In the genomic region with DNA sequence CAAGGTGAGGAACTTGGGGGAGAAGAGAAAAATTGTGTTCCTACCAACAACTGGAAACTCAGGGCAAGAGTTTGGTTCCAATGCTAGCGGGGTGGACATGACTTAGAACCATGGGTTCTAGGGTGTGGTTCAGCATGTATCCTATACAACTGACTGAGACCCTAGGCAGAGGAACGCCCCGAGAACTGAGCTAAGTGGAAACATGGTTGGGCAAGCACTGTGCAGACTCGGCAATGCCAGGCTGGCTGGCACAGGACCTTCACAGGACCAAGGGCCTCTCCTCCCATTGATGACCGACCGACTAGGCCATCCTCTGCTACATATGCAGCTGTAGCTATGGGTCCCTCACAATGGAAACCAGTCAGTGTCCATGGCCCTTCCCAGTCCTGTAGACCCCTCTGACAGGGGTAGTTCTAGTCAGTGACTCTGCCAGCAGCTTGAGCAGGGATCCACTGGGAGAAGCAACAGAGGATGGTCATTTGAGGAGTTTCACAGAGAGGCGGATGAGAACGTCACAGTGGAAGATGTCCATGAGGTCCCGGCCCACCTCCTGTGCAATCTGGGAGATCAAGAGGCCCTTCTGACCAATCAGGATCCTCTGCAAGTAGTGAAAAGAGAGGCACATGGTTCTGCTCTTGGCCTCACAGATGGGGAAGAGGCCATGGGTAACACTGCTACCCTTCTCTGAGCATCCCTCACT, we compare ENCODE assay signal across 19 mouse cellular contexts. TPM values are rescaled to one million over a fixed set of nuclear protein-coding genes. Genes with fewer than 3 reads are reported as not detected.
DNase-seq lines count a peak whose midpoint lies in the region; ATAC-seq and TF ChIP-seq lines count a peak whose summit lies in the region.
"Had no signal": no experiment of that assay in that cellular context is flagged by ENCODE, and none has a peak within 500 bp of the region (broad histone marks: within the 10 kb centered on the region; RNA-seq: fewer than 3 reads in every experiment).

No protein-coding gene starts in this region.

- H3K9ac ChIP-seq in heart, embryonic 13.5 days: no peak overlapping the region
- no peak overlapping the region for H3K9ac ChIP-seq in heart, adult 2 months (ENCODE audit: low read depth, low read length)
- peak overlapping the region; percentile 93 for H3K9ac ChIP-seq in liver, embryonic 12.5 days
- H3K9ac ChIP-seq: hindbrain, embryonic 13.5 days; lung, embryonic 15.5 days; neural tube, embryonic 13.5 days had no signal

- TF ChIP-seq EP300 in heart, adult 2 months (IDR thresholded peaks at IDR 0.05; ENCODE audit: insufficient read depth, low read depth, low read length): no peak

- no peak for TF ChIP-seq POLR2A in heart, adult 2 months (IDR thresholded peaks at IDR 0.05; ENCODE audit: insufficient read depth, low read depth, low read length)

- 84% methylated on average over 9 of the region's 9 CpGs for WGBS in heart, embryonic 13.5 days
- WGBS in heart, adult 2 months: 93% methylated on average over 9 of the region's 9 CpGs
- 41% methylated on average over 9 of the region's 9 CpGs for WGBS in liver, embryonic 12.5 days (ENCODE audit: insufficient replicate concordance)

- H3K9me3 ChIP-seq in heart, embryonic 13.5 days: no peaks in the 10 kb centered on the region
- H3K9me3 ChIP-seq in liver, embryonic 12.5 days (replicated peaks): no peaks in the 10 kb centered on the region
- H3K9me3 ChIP-seq: hindbrain, embryonic 13.5 days; limb, embryonic 10.5 days; lung, embryonic 15.5 days; megakaryocyte, embryonic 14.5 days; neural tube, embryonic 13.5 days had no signal

- H3K27ac ChIP-seq in heart, embryonic 13.5 days (replicated peaks): no peak overlapping the region; the same call in 1 of the 2 replicates
- H3K27ac ChIP-seq in heart, adult 2 months: no peak overlapping the region
- H3K27ac ChIP-seq in liver, embryonic 12.5 days: peak overlapping the region; percentile 100
- H3K27ac ChIP-seq: hindbrain, embryonic 13.5 days; limb, embryonic 10.5 days; lung, embryonic 15.5 days; neural tube, embryonic 13.5 days had no signal

- peaks cover 20% of the 10 kb centered on the region for H3K4me1 ChIP-seq in heart, embryonic 13.5 days
- H3K4me1 ChIP-seq in heart, adult 2 months (ENCODE audit: control insufficient read depth, insufficient read depth, low read length): no peaks in the 10 kb centered on the region
- peaks cover 72% of the 10 kb centered on the region for H3K4me1 ChIP-seq in liver, embryonic 12.5 days
- H3K4me1 ChIP-seq: hindbrain, embryonic 13.5 days; limb, embryonic 10.5 days; lung, embryonic 15.5 days; neural tube, embryonic 13.5 days had no signal

- no peak for TF ChIP-seq CTCF in heart, adult 2 months (IDR thresholded peaks at IDR 0.05)

- no peaks in the 10 kb centered on the region for H3K27me3 ChIP-seq in heart, embryonic 13.5 days (replicated peaks)
- H3K27me3 ChIP-seq in heart, adult 2 months (ENCODE audit: control insufficient read depth, insufficient read depth, low read length): no peaks in the 10 kb centered on the region
- no peaks in the 10 kb centered on the region for H3K27me3 ChIP-seq in liver, embryonic 12.5 days (replicated peaks)
- H3K27me3 ChIP-seq: hindbrain, embryonic 13.5 days; lung, embryonic 15.5 days; megakaryocyte, embryonic 14.5 days; neural tube, embryonic 13.5 days had no signal

- H3K4me2 ChIP-seq in heart, embryonic 13.5 days: peak overlapping the region; percentile 50
- H3K4me2 ChIP-seq in liver, embryonic 12.5 days: peak overlapping the region; percentile 81
- H3K4me2 ChIP-seq: hindbrain, embryonic 13.5 days; lung, embryonic 15.5 days; neural tube, embryonic 13.5 days had no signal

- no peaks in the 10 kb centered on the region for H3K79me2 ChIP-seq in heart, adult 2 months (replicated peaks; ENCODE audit: control insufficient read depth, insufficient read depth, low read length)

- ATAC-seq in heart, embryonic 13.5 days (ENCODE audit: extremely low read depth, insufficient number of reproducible peaks, low FRiP score, low TSS enrichment): no peak
- peak; percentile 76 for ATAC-seq in liver, embryonic 12.5 days

- H3K36me3 ChIP-seq in heart, embryonic 13.5 days: peaks cover 69% of the 10 kb centered on the region
- no peaks in the 10 kb centered on the region for H3K36me3 ChIP-seq in heart, adult 2 months (ENCODE audit: control insufficient read depth, insufficient read depth, low read length)
- H3K36me3 ChIP-seq in liver, embryonic 12.5 days: peaks cover 71% of the 10 kb centered on the region

- no peak for DNase-seq in heart, adult 2 months
- peak; percentile 80 for DNase-seq in c-Kit-negative CD71-positive TER-119-positive erythroid progenitor cells, embryonic 14.5 days (ENCODE audit: low read depth, low spot score)
- peak; percentile 58 to 78 for DNase-seq in spleen, postnatal 10 days (ENCODE audit: low spot score in 2 of 2)
- DNase-seq in thymus, postnatal 14 days: no peak
- no peak for DNase-seq in layer of hippocampus, adult 9-11 months
- DNase-seq in left cerebral cortex, postnatal 4 days: no peak
- DNase-seq: adrenal gland, postnatal 10 days; cerebellum, postnatal 14 days; gastrocnemius, postnatal 10 days; kidney, adult 18-20 months; kidney, postnatal 4 days; thymus, adult 2 months had no signal

- H3K4me3 ChIP-seq in heart, embryonic 13.5 days: peak overlapping the region; percentile 24; the same call in 1 of the 2 replicates
- no peak overlapping the region for H3K4me3 ChIP-seq in heart, adult 2 months
- H3K4me3 ChIP-seq in liver, embryonic 12.5 days: peak overlapping the region; percentile 73
- H3K4me3 ChIP-seq: hindbrain, embryonic 13.5 days; lung, embryonic 15.5 days; neural tube, embryonic 13.5 days had no signal

- intact Hi-C loops in heart, adult 2 months (cut with DNase I): no loop called here
- intact Hi-C loops in left cerebral cortex, postnatal 4 days (cut with DNase I): no loop called here

RNA-seq across cellular contexts. Expression of a gene that starts 6.5 kb away (rescaled TPM):
- polyA plus RNA-seq in heart, embryonic 13.5 days (2015; fragmentation: Nextera tagmentation; extraction: Ambion mirVana): 23.6 and 24.3 TPM in 2 replicates
- total RNA-seq in heart, adult 2 months (2021): 10 to 100 TPM; 25.0 to 28.2 TPM
- 34.9 and 42.4 TPM in 2 replicates for polyA plus RNA-seq in heart, adult 2 months (2012; rRNA removed)
- polyA plus RNA-seq in liver, embryonic 12.5 days (2016; fragmentation: Nextera tagmentation; extraction: Ambion mirVana): 23.2 and 25.5 TPM in 2 replicates
- 10 to 100 TPM; 20.0 to 21.0 TPM for total RNA-seq in left cerebral cortex, postnatal 4 days (2021)

RNA-seq across cellular contexts. Expression of a gene that starts 20.7 kb away (rescaled TPM):
- polyA plus RNA-seq in heart, embryonic 13.5 days (2015; fragmentation: Nextera tagmentation; extraction: Ambion mirVana): 16.5 and 17.7 TPM in 2 replicates
- 10 to 100 TPM; 10.4 to 11.4 TPM for total RNA-seq in heart, adult 2 months (2021)
- 11.9 and 12.6 TPM in 2 replicates for polyA plus RNA-seq in heart, adult 2 months (2012; rRNA removed)
- 6.0 and 6.7 TPM in 2 replicates for polyA plus RNA-seq in liver, embryonic 12.5 days (2016; fragmentation: Nextera tagmentation; extraction: Ambion mirVana)
- total RNA-seq in left cerebral cortex, postnatal 4 days (2021): 10 to 100 TPM; 26.9 TPM

RNA-seq across cellular contexts. Expression of a gene that starts 36.0 kb away (rescaled TPM):
- 71.8 and 83.9 TPM in 2 replicates for polyA plus RNA-seq in heart, embryonic 13.5 days (2015; fragmentation: Nextera tagmentation; extraction: Ambion mirVana)
- total RNA-seq in heart, adult 2 months (2021): 10 to 100 TPM; 51.7 to 59.9 TPM
- polyA plus RNA-seq in heart, adult 2 months (2012; rRNA removed): 118 and 172 TPM in 2 replicates
- 31.7 and 32.0 TPM in 2 replicates for polyA plus RNA-seq in liver, embryonic 12.5 days (2016; fragmentation: Nextera tagmentation; extraction: Ambion mirVana)
- 100 to 1,000 TPM; 108 to 109 TPM for total RNA-seq in left cerebral cortex, postnatal 4 days (2021)

RNA-seq across cellular contexts. Expression of a gene that starts 41.6 kb away (rescaled TPM):
- 13.2 and 14.1 TPM in 2 replicates for polyA plus RNA-seq in heart, embryonic 13.5 days (2015; fragmentation: Nextera tagmentation; extraction: Ambion mirVana)
- total RNA-seq in heart, adult 2 months (2021): 1 to 10 TPM; 4.0 to 4.8 TPM
- 3.5 and 4.7 TPM in 2 replicates for polyA plus RNA-seq in heart, adult 2 months (2012; rRNA removed)
- 25.4 and 26.4 TPM in 2 replicates for polyA plus RNA-seq in liver, embryonic 12.5 days (2016; fragmentation: Nextera tagmentation; extraction: Ambion mirVana)
- total RNA-seq in left cerebral cortex, postnatal 4 days (2021): 10 to 100 TPM; 29.1 to 33.5 TPM

Comparison
In these comparisons a context has a peak if more than half of its experiments do, and no peak if none do; other contexts are left out.
1. DNase-seq: peak in c-Kit-negative CD71-positive TER-119-positive erythroid progenitor cells, embryonic 14.5 days (single experiment) and spleen, postnatal 10 days (2 of 2); none in heart, adult 2 months (0 of 2), thymus, postnatal 14 days (single experiment), layer of hippocampus, adult 9-11 months (single experiment) and left cerebral cortex, postnatal 4 days (single experiment).